Mouse (Mus musculus): ENCODE data around the gene Slc5a12. TPM values are rescaled to one million over a fixed set of nuclear protein-coding genes. Genes with fewer than 3 reads are reported as not detected.

Gene Slc5a12
- polyA plus RNA-seq, 1 experiment from 2014 or later, result not detected

Other genes with a start within 250 kb of the Slc5a12 start
- 3.6 and 6.3 TPM in 2 replicates for gene Fibin, start 234.1 kb upstream of the Slc5a12 start, polyA plus RNA-seq (2015; fragmentation: Nextera tagmentation; extraction: Ambion mirVana)
- gene Muc15, start 124.0 kb downstream of the Slc5a12 start, polyA plus RNA-seq (2015; fragmentation: Nextera tagmentation; extraction: Ambion mirVana), result 0.08 TPM in 1 of 2 replicates, not detected in the other

All from hindbrain, embryonic 13.5 days (tissue).